Mouse (Mus musculus) adrenal gland, adult 8-10 months (tissue): ENCODE results near the gene Vmn1r116. TPM values are rescaled to one million over a fixed set of nuclear protein-coding genes. Genes with fewer than 3 reads are reported as not detected.
"Not testable (repeated sequence)": the region's sequence is repeated elsewhere in the genome, so short reads cannot be mapped to it uniquely, and the experiment has no call there.

ENCODE experiments used
- DNase-seq: peaks from one replicate; pipeline ENCODE4 v3.0.0; 2022
- total RNA-seq, 4 experiments: library from RNA; stranded (reverse); gene quantifications; 2 replicates each; pipeline ENCODE4 v1.2.4; 2022

The Vmn1r116 gene
- total RNA-seq: not detected

- DNase-seq: not testable (repeated sequence)
These were observed at the start of gene Vmn1r116 for GRCm38 (mm10) chr7:20871956-20872355. Gene Vmn1r116 (plus strand): TSS chr7:20872256.

GRCm38 (mm10) chr7:20844885-20845284 is 27.2 kb upstream of the Vmn1r116 start, which contains the start of gene Vmn1r115:
Gene Vmn1r115 (minus strand): TSS chr7:20844985.
- DNase-seq: not testable (repeated sequence)

GRCm38 (mm10) chr7:20884021-20884420 is 12.0 kb downstream of the Vmn1r116 start, which contains the start of gene Vmn1r117:
Gene Vmn1r117 (minus strand): TSS chr7:20884121.
- DNase-seq: not testable (repeated sequence)

GRCm38 (mm10) chr7:20912247-20912646 is 40.2 kb downstream of the Vmn1r116 start, which contains the start of gene Vmn1r118:
Gene Vmn1r118 (minus strand): TSS chr7:20912347.
- DNase-seq: not testable (repeated sequence)

Other genes starting within 250 kb of the Vmn1r116 start
- gene Vmn1r107, start 203.3 kb upstream of the Vmn1r116 start, total RNA-seq: not detected
- gene Vmn1r111, start 169.0 kb upstream of the Vmn1r116 start, total RNA-seq: not detected
- not detected for gene Gm10668, start 141.6 kb upstream of the Vmn1r116 start, total RNA-seq
- gene Vmn1r112, start 101.1 kb upstream of the Vmn1r116 start, total RNA-seq: not detected
- not detected for gene Vmn1r113, start 85.0 kb upstream of the Vmn1r116 start, total RNA-seq
- gene Vmn1r114, start 60.1 kb upstream of the Vmn1r116 start, total RNA-seq: not detected
- not detected for gene Vmn1r115, start 27.3 kb upstream of the Vmn1r116 start, total RNA-seq
- not detected for gene Vmn1r117, start 11.9 kb downstream of the Vmn1r116 start, total RNA-seq
- not detected for gene Vmn1r118, start 40.1 kb downstream of the Vmn1r116 start, total RNA-seq
- not detected for gene Vmn1r119, start 140.2 kb downstream of the Vmn1r116 start, total RNA-seq
- gene Vmn1r120, start 181.5 kb downstream of the Vmn1r116 start, total RNA-seq: not detected
- not detected for gene Vmn1r121, start 226.3 kb downstream of the Vmn1r116 start, total RNA-seq